Mouse (Mus musculus): ENCODE data around the gene Col23a1. TPM values are rescaled to one million over a fixed set of nuclear protein-coding genes. Genes with fewer than 3 reads are reported as not detected.
A peak's percentile ranks its signal among the peaks of the same experiment; 100 is the strongest.
"Not testable (repeated sequence)": the region's sequence is repeated elsewhere in the genome, so short reads cannot be mapped to it uniquely, and the experiment has no call there.

The Col23a1 gene
- polyA plus RNA-seq, 1 experiment from 2014 or later: 12.3 TPM

- H3K4me1 ChIP-seq (ENCODE audit: control insufficient read depth, insufficient read depth, low read length): peaks cover 18% of the 10 kb centered on the region
- under 1% methylated on average over 73 of the region's 81 CpGs for WGBS
Measured at GRCm38 (mm10) chr11:51605602-51606446, 316.1 kb downstream of the Col23a1 start.

DNA sequence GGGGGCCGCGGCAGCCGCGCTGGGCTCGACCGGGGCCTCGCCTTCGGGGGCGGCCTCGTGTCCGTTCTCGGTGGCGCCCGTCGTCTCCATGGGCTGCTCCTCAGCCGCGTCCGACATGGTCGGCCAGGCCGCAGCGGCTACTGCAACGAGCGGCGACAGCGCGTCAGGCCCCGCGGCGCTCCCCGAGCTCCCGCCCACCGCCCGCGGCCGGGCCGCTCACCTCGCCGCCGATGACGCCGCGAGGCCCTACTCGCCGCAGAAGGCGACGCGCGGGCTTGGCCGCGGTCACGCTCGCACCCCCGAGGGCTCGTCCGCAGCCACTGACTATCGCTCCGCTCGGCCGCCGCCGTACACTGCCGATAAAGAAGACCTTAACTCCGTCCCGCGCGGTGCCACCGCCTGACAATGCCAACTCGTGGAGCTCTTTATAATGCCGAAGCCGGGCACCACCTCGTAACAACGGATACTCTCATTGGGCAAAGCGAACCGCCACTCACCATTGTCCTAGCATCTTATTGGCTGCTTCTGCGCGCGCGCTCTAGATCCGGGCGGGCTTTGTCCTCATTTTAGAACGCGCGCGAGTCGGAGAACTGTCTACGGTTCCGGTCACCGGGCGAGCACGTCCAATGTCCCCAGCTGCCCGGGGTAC is 316.9 kb downstream of the Col23a1 start, which contains the start of gene Hnrnpab:
TSS of gene Hnrnpab (minus strand) at position 401 of the 649 bp plus-strand sequence.
- H3K36me3 ChIP-seq (ENCODE audit: control insufficient read depth, insufficient read depth, low read length): peaks cover 41% of the 10 kb centered on the region
- peak within 1 kb of the TSS; percentile 87 for H3K4me2 ChIP-seq (replicated peaks; ENCODE audit: low read depth, low read length)
- peak within 1 kb of the TSS; percentile 95 for H3K9ac ChIP-seq (ENCODE audit: low read depth, low read length)
- H3K27me3 ChIP-seq (ENCODE audit: control insufficient read depth, insufficient read depth, low read length): no peaks in the 10 kb centered on the region
- ATAC-seq (ENCODE audit: low FRiP score, low TSS enrichment): peak; percentile 95
- peak within 1 kb of the TSS; percentile 97 for H3K4me3 ChIP-seq (ENCODE audit: low read length)
- peaks cover 17% of the 10 kb centered on the region for H3K4me1 ChIP-seq (ENCODE audit: control insufficient read depth, insufficient read depth, low read length)
- peak within 1 kb of the TSS; percentile 97 for H3K27ac ChIP-seq (ENCODE audit: low read depth, low read length)
- H3K9me3 ChIP-seq (ENCODE audit: control insufficient read depth, low read length): no peaks in the 10 kb centered on the region
- WGBS: under 1% methylated on average over 91 of the region's 91 CpGs

More at GRCm38 (mm10) chr11:51605602-51606446, 316.1 kb downstream of the Col23a1 start:
- peak; percentile 77 for ATAC-seq (ENCODE audit: low FRiP score, low TSS enrichment)
- peaks cover 48% of the 10 kb centered on the region for H3K36me3 ChIP-seq (ENCODE audit: control insufficient read depth, insufficient read depth, low read length)
- H3K27me3 ChIP-seq (ENCODE audit: control insufficient read depth, insufficient read depth, low read length): no peaks in the 10 kb centered on the region
- H3K4me3 ChIP-seq (ENCODE audit: low read length): peak overlapping the region; percentile 97
- H3K27ac ChIP-seq (ENCODE audit: low read depth, low read length): peak overlapping the region; percentile 97
- no peaks in the 10 kb centered on the region for H3K9me3 ChIP-seq (ENCODE audit: control insufficient read depth, low read length)
- H3K9ac ChIP-seq (ENCODE audit: low read depth, low read length): peak overlapping the region; percentile 95
- H3K4me2 ChIP-seq (replicated peaks; ENCODE audit: low read depth, low read length): peak overlapping the region; percentile 87

DNA sequence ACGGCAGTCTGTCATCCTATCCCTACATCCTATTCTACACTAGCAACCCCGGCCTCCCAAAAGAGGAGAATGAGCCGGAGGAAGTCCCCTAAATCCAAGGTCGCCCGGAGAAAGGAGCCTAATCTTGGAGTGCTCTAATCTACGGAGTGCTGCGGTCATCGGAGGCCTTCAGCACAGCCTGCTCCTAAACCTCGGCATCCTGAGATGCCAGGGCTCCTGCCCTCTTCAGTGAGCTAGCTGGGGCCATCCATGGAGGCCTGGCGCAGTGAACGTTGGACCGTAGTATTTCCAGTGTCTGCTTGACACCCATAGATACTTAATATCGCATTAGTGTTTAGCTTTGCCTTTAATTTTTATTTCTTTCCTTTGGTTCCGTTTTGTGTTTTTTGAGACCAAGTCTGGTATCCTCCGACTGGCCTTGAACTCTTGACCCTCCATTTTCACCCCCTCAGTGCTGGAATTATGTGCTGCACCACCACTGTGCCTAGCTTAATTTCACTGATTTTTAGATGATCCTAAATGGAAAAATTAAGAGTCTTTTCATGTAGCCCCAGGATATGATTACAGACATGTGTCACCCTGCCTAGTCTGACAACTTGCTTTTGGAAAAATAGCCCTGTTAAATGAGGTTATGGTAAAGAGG is 317.5 kb downstream of the Col23a1 start:
- Histone ChIP-seq H3K4me3 (ENCODE audit: low read length) (peak overlapping the region; percentile 97), H3K9ac (ENCODE audit: low read depth, low read length) (peak overlapping the region; percentile 70), H3K9me3 (ENCODE audit: control insufficient read depth, low read length) (no peaks in the 10 kb centered on the region), H3K27me3 (ENCODE audit: control insufficient read depth, insufficient read depth, low read length) (no peaks in the 10 kb centered on the region), H3K4me1 (ENCODE audit: control insufficient read depth, insufficient read depth, low read length) (peaks cover 14% of the 10 kb centered on the region), H3K4me2 (replicated peaks; ENCODE audit: low read depth, low read length) (peak overlapping the region; percentile 66), H3K36me3 (ENCODE audit: control insufficient read depth, insufficient read depth, low read length) (peaks cover 34% of the 10 kb centered on the region), H3K27ac (ENCODE audit: low read depth, low read length) (peak overlapping the region; percentile 89)
- 6% methylated on average over 15 of the region's 15 CpGs for WGBS
- ATAC-seq (ENCODE audit: low FRiP score, low TSS enrichment): peak; percentile 43; the same call in 1 of the 2 replicates

GRCm38 (mm10) chr11:51609266-51609909 is 319.7 kb downstream of the Col23a1 start:
- Histone ChIP-seq H3K9ac (ENCODE audit: low read depth, low read length) (no peak overlapping the region), H3K27me3 (ENCODE audit: control insufficient read depth, insufficient read depth, low read length) (no peaks in the 10 kb centered on the region), H3K9me3 (ENCODE audit: control insufficient read depth, low read length) (no peaks in the 10 kb centered on the region), H3K27ac (ENCODE audit: low read depth, low read length) (no peak overlapping the region), H3K4me1 (ENCODE audit: control insufficient read depth, insufficient read depth, low read length) (peaks cover 7% of the 10 kb centered on the region), H3K4me2 (replicated peaks; ENCODE audit: low read depth, low read length) (no peak overlapping the region), H3K36me3 (ENCODE audit: control insufficient read depth, insufficient read depth, low read length) (peaks cover 12% of the 10 kb centered on the region), H3K4me3 (ENCODE audit: low read length) (no peak overlapping the region)
- ATAC-seq (ENCODE audit: low FRiP score, low TSS enrichment): no peak
- 80% methylated on average over 3 of the region's 3 CpGs for WGBS

- H3K27ac ChIP-seq (ENCODE audit: low read depth, low read length); ATAC-seq (ENCODE audit: low FRiP score, low TSS enrichment); H3K27me3 ChIP-seq (ENCODE audit: control insufficient read depth, insufficient read depth, low read length); H3K9me3 ChIP-seq (ENCODE audit: control insufficient read depth, low read length); H3K4me1 ChIP-seq (ENCODE audit: control insufficient read depth, insufficient read depth, low read length); H3K4me2 ChIP-seq (replicated peaks; ENCODE audit: low read depth, low read length); H3K36me3 ChIP-seq (ENCODE audit: control insufficient read depth, insufficient read depth, low read length); H3K9ac ChIP-seq (ENCODE audit: low read depth, low read length); H3K4me3 ChIP-seq (ENCODE audit: low read length): not testable (repeated sequence)
- WGBS: 84% methylated on average over 5 of the region's 5 CpGs
Measured at GRCm38 (mm10) chr11:51609940-51610339, 320.2 kb downstream of the Col23a1 start.

DNA sequence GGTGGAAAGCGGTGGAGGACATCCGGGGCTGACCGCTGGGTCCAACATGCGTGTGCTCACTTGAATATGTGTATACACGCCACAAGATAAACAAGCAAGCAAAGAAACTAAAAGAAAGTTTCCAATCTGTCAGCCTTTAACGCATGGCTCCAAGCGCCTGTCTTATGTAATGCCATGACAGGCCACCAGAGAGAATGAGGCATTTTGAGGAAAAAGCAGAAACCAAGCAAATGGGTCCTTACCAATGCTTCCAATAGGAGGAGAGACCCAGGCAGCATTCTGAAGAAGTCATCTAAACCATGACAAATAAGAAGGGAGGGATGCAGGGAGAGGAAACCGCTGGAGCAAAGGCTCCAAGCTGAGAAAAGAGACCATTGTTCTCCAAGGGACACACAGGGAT is 324.5 kb downstream of the Col23a1 start:
- Histone ChIP-seq H3K9ac (ENCODE audit: low read depth, low read length) (no peak overlapping the region), H3K27ac (ENCODE audit: low read depth, low read length) (no peak overlapping the region), H3K36me3 (ENCODE audit: control insufficient read depth, insufficient read depth, low read length) (no peaks in the 10 kb centered on the region), H3K27me3 (ENCODE audit: control insufficient read depth, insufficient read depth, low read length) (no peaks in the 10 kb centered on the region), H3K4me3 (ENCODE audit: low read length) (no peak overlapping the region), H3K9me3 (ENCODE audit: control insufficient read depth, low read length) (no peaks in the 10 kb centered on the region), H3K4me2 (replicated peaks; ENCODE audit: low read depth, low read length) (no peak overlapping the region), H3K4me1 (ENCODE audit: control insufficient read depth, insufficient read depth, low read length) (peaks cover 6% of the 10 kb centered on the region)
- ATAC-seq (ENCODE audit: low FRiP score, low TSS enrichment): no peak
- WGBS: 83% methylated on average over 8 of the region's 8 CpGs

- peak overlapping the region; percentile 65 for H3K9ac ChIP-seq (ENCODE audit: low read depth, low read length)
- WGBS: 34% methylated on average over 7 of the region's 7 CpGs
- no peak for ATAC-seq (ENCODE audit: low FRiP score, low TSS enrichment)
- H3K4me2 ChIP-seq (replicated peaks; ENCODE audit: low read depth, low read length): peak overlapping the region; percentile 68
- peaks cover 6% of the 10 kb centered on the region for H3K4me1 ChIP-seq (ENCODE audit: control insufficient read depth, insufficient read depth, low read length)
- H3K36me3 ChIP-seq (ENCODE audit: control insufficient read depth, insufficient read depth, low read length): no peaks in the 10 kb centered on the region
- no peaks in the 10 kb centered on the region for H3K27me3 ChIP-seq (ENCODE audit: control insufficient read depth, insufficient read depth, low read length)
- H3K27ac ChIP-seq (ENCODE audit: low read depth, low read length): peak overlapping the region; percentile 86
- H3K4me3 ChIP-seq (ENCODE audit: low read length): peak overlapping the region; percentile 33
- no peaks in the 10 kb centered on the region for H3K9me3 ChIP-seq (ENCODE audit: control insufficient read depth, low read length)
Measured at GRCm38 (mm10) chr11:51615129-51615528, 325.4 kb downstream of the Col23a1 start.

DNA sequence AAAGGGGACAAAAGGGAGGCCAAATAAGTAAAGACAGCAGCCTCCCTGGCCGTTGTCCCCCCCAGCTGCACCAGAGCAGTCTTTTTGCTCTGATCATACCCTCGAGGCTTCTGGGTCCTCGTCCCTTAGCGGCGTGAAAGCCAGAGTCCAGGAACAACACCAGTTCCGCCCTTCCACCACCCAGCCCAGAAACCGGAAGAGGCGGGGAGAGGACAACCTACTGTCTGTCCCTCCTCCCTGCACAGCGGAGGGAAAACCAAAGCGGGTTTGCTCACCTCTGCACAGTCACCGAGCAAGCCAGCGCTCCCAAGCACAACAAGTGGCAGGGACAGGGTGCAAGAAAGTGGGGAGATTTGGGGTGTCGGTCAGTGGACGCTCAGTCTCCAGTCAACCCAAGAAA is 325.9 kb downstream of the Col23a1 start:
- Histone ChIP-seq H3K9me3 (ENCODE audit: control insufficient read depth, low read length) (no peaks in the 10 kb centered on the region), H3K9ac (ENCODE audit: low read depth, low read length) (peak overlapping the region; percentile 65), H3K36me3 (ENCODE audit: control insufficient read depth, insufficient read depth, low read length) (no peaks in the 10 kb centered on the region), H3K4me1 (ENCODE audit: control insufficient read depth, insufficient read depth, low read length) (peaks cover 10% of the 10 kb centered on the region), H3K27me3 (ENCODE audit: control insufficient read depth, insufficient read depth, low read length) (no peaks in the 10 kb centered on the region), H3K4me3 (ENCODE audit: low read length) (peak overlapping the region; percentile 33), H3K27ac (ENCODE audit: low read depth, low read length) (peak overlapping the region; percentile 86), H3K4me2 (replicated peaks; ENCODE audit: low read depth, low read length) (peak overlapping the region; percentile 68)
- ATAC-seq (ENCODE audit: low FRiP score, low TSS enrichment): peak; percentile 64; the same call in 1 of the 2 replicates
- 1% methylated on average over 14 of the region's 14 CpGs for WGBS

Measured in kidney, embryonic 14.5 days (tissue).